Mouse (Mus musculus) 3134 (cell line): Measurements from ENCODE around the gene Ces5a.
"Not testable (repeated sequence)": the region's sequence is repeated elsewhere in the genome, so short reads cannot be mapped to it uniquely, and the experiment has no call there.

Source experiments
- DNase-seq: peaks from one replicate; pipeline ENCODE4 v3.0.0-alpha.2; 2011; ENCODE audit warnings: low spot score; ENCODE audit not compliant: insufficient read length; ENCODE audit errors: extremely low read depth

Gene Ces5a

GRCm38 (mm10) chr8:93535730-93536129, at the start of gene Ces5a:
Ces5a (minus strand) TSS chr8:93535830.
- DNase-seq: no peak

GRCm38 (mm10) chr8:93572841-93573240, 37.2 kb upstream of the Ces5a start:
- DNase-seq: no peak

- DNase-seq: no peak
Measured at GRCm38 (mm10) chr8:93572095-93572501, 36.5 kb upstream of the Ces5a start.

- peak; percentile 6 for DNase-seq
Measured at GRCm38 (mm10) chr8:93571369-93571985, 35.8 kb upstream of the Ces5a start.

GRCm38 (mm10) chr8:93570186-93570530, 34.5 kb upstream of the Ces5a start:
- no peak for DNase-seq

- no peak for DNase-seq
Measured at GRCm38 (mm10) chr8:93569311-93570185, 33.9 kb upstream of the Ces5a start.

GRCm38 (mm10) chr8:93568666-93569065, 33.0 kb upstream of the Ces5a start:
- DNase-seq: no peak

GRCm38 (mm10) chr8:93567086-93567485, 31.5 kb upstream of the Ces5a start:
- no peak for DNase-seq

- DNase-seq: no peak
Measured at GRCm38 (mm10) chr8:93564634-93565033, 29.0 kb upstream of the Ces5a start.

- no peak for DNase-seq
Measured at GRCm38 (mm10) chr8:93563551-93563950, 27.9 kb upstream of the Ces5a start.

GRCm38 (mm10) chr8:93562557-93563210, 27.1 kb upstream of the Ces5a start:
- DNase-seq: no peak

- DNase-seq: no peak
Measured at GRCm38 (mm10) chr8:93561271-93561670, 25.6 kb upstream of the Ces5a start.

- no peak for DNase-seq
Measured at GRCm38 (mm10) chr8:93559696-93560095, 24.1 kb upstream of the Ces5a start.

- no peak for DNase-seq
Measured at GRCm38 (mm10) chr8:93502634-93503033, 33.0 kb downstream of the Ces5a start.

GRCm38 (mm10) chr8:93499437-93499836, 36.2 kb downstream of the Ces5a start:
- DNase-seq: peak; percentile 18

- DNase-seq: no peak
Measured at GRCm38 (mm10) chr8:93495330-93495729, 40.3 kb downstream of the Ces5a start.

GRCm38 (mm10) chr8:93488743-93489142, 46.9 kb downstream of the Ces5a start:
- DNase-seq: no peak

GRCm38 (mm10) chr8:93478211-93478610, 57.4 kb downstream of the Ces5a start:
- no peak for DNase-seq

GRCm38 (mm10) chr8:93469733-93470132, 65.9 kb downstream of the Ces5a start:
- not testable (repeated sequence) for DNase-seq

- DNase-seq: no peak
Measured at GRCm38 (mm10) chr8:93454258-93454877, 81.3 kb downstream of the Ces5a start.
